Mouse (Mus musculus) left cerebral cortex, postnatal 4 days (tissue): Measurements from ENCODE around the gene Agbl1. TPM values are rescaled to one million over a fixed set of nuclear protein-coding genes. Genes with fewer than 3 reads are reported as not detected.
"Not testable (repeated sequence)": the region's sequence is repeated elsewhere in the genome, so short reads cannot be mapped to it uniquely, and the experiment has no call there.

Experiments used
- DNase-seq: peaks from one replicate; pipeline ENCODE4 v3.0.0-alpha.2; 2022
- intact Hi-C: fragments of 180-260 bp; cut with DNase I; formaldehyde crosslinking; loops from one replicate; pipeline ENCODE4 v1.15.1; 2025
- total RNA-seq, 2 experiments: library from RNA; stranded (reverse); gene quantifications; 2 replicates each; pipeline ENCODE4 v1.2.3; 2021

Gene Agbl1
- under 1 TPM; 0.36 to 0.40 TPM for total RNA-seq

GRCm38 (mm10) chr7:76229311-76229937 is at the start of gene Agbl1:
Agbl1 (plus strand) TSS chr7:76229887.
- intact Hi-C loops: no loop called here
- no peak for DNase-seq

- DNase-seq: no peak
- intact Hi-C loops: no loop called here
Measured at GRCm38 (mm10) chr7:76185005-76185658, 44.6 kb upstream of the Agbl1 start.

- no peak for DNase-seq
- intact Hi-C loops: no loop called here
Measured at GRCm38 (mm10) chr7:76185681-76186121, 44.0 kb upstream of the Agbl1 start.

GRCm38 (mm10) chr7:76218546-76218945 is 11.1 kb upstream of the Agbl1 start:
- intact Hi-C loops: no loop called here
- DNase-seq: no peak

GRCm38 (mm10) chr7:76219797-76220469 is 9.8 kb upstream of the Agbl1 start:
- no peak for DNase-seq
- intact Hi-C loops: no loop called here

GRCm38 (mm10) chr7:76222691-76223090 is 7.0 kb upstream of the Agbl1 start:
- DNase-seq: no peak
- intact Hi-C loops: no loop called here

GRCm38 (mm10) chr7:76228881-76229280 is 806 bp upstream of the Agbl1 start:
- intact Hi-C loops: no loop called here
- no peak for DNase-seq

GRCm38 (mm10) chr7:76234321-76234720 is 4.6 kb downstream of the Agbl1 start:
- intact Hi-C loops: no loop called here
- DNase-seq: no peak

- intact Hi-C loops: no loop called here
- DNase-seq: no peak
Measured at GRCm38 (mm10) chr7:76237497-76237896, 7.8 kb downstream of the Agbl1 start.

GRCm38 (mm10) chr7:76244839-76245238 is 15.2 kb downstream of the Agbl1 start:
- intact Hi-C loops, DNase-seq: not testable (repeated sequence)

GRCm38 (mm10) chr7:76275061-76275460 is 45.4 kb downstream of the Agbl1 start:
- intact Hi-C loops: no loop called here
- DNase-seq: no peak

GRCm38 (mm10) chr7:76282831-76283230 is 53.1 kb downstream of the Agbl1 start:
- intact Hi-C loops: loop anchor here (10.0 kb wide), 1 partner anchor 358 kb away; no protein-coding TSS in a partner anchor

GRCm38 (mm10) chr7:76287531-76287930 is 57.8 kb downstream of the Agbl1 start:
- DNase-seq: no peak
- intact Hi-C loops: loop anchor here (10.0 kb wide), 1 partner anchor 363 kb away; no protein-coding TSS in a partner anchor

More at GRCm38 (mm10) chr7:76282831-76283230, 53.1 kb downstream of the Agbl1 start:
- no peak for DNase-seq

GRCm38 (mm10) chr7:76321866-76322553 is 92.3 kb downstream of the Agbl1 start:
- no peak for DNase-seq
- intact Hi-C loops: no loop called here

GRCm38 (mm10) chr7:76326091-76326490 is 96.4 kb downstream of the Agbl1 start:
- DNase-seq: no peak
- intact Hi-C loops: no loop called here

GRCm38 (mm10) chr7:76339308-76339707 is 109.6 kb downstream of the Agbl1 start:
- intact Hi-C loops: no loop called here
- DNase-seq: no peak

GRCm38 (mm10) chr7:76341601-76342000 is 111.9 kb downstream of the Agbl1 start:
- no peak for DNase-seq
- intact Hi-C loops: no loop called here

- intact Hi-C loops: loop anchor here (10.0 kb wide), 1 partner anchor 429 kb away; no protein-coding TSS in a partner anchor
- DNase-seq: peak; percentile 43
Measured at GRCm38 (mm10) chr7:76353469-76353868, 123.8 kb downstream of the Agbl1 start.

GRCm38 (mm10) chr7:76354510-76354909 is 124.8 kb downstream of the Agbl1 start:
- intact Hi-C loops: loop anchor here (10.0 kb wide), 1 partner anchor 430 kb away; no protein-coding TSS in a partner anchor
- DNase-seq: peak; percentile 53

GRCm38 (mm10) chr7:76371269-76371668 is 141.6 kb downstream of the Agbl1 start:
- intact Hi-C loops: no loop called here
- no peak for DNase-seq

- intact Hi-C loops: no loop called here
- no peak for DNase-seq
Measured at GRCm38 (mm10) chr7:76379493-76379892, 149.8 kb downstream of the Agbl1 start.
